Mouse (Mus musculus): Measurements from ENCODE around the gene Foxe3. TPM values are rescaled to one million over a fixed set of nuclear protein-coding genes. Genes with fewer than 3 reads are reported as not detected.

Gene Foxe3
- total and polyA plus RNA-seq, 2 experiments from 2014 or later = not detected

DNA sequence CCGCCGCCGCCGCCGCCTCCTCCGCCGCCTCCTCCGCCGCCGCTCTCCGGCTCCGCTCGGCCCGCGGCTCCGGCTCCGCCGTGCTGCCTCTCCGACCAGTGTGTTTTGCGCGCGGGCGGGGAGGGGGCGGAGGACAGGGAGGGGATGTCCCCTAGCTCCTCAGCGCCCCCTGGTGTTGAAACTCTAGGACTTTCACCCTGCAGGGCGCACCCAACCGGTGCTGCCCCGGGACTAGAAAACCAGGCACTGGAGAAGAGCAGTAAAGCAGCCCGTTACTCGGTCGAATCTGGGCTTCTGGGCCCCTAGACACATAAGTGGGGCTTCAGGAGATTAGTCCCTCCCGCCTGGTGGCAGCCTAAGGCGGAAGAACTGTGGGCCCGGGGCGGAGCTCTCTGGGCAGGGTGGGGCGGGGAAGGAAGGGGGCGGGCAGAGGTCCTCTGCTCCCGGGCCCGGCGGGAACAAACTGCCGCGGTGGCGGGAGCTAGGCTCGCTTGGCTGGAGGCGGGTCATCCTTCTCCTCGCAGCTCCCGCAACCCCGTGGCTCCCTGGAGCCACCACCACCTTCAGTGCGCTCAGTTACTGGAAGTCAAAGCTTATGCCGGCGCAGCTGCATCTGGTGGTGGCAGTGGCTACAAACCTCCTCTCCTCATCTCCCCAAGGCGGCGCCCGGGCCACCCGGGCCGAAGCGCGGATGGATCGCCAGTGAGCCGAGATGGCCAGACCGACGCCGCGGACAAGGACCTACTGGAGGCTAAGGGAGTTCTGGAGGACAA is 16.8 kb downstream of the Foxe3 start, which contains the start of gene Foxd2:
TSS of gene Foxd2 (minus strand) at position 45 of the 773 bp plus-strand sequence.
- Histone ChIP-seq H3K27ac (no peak within 1 kb of the TSS), H3K4me2 (ENCODE audit: low read depth, low read length) (peak within 1 kb of the TSS; percentile 54), H3K9ac (replicated peaks; ENCODE audit: low read length) (peak within 1 kb of the TSS; percentile 24; the same call in 1 of the 2 replicates), H3K9me3 (ENCODE audit: low read length) (no peaks in the 10 kb centered on the region), H3K4me3 (ENCODE audit: low read length) (peak within 1 kb of the TSS; percentile 33), H3K27me3 (ENCODE audit: insufficient read depth, low read length) (peaks cover 92% of the 10 kb centered on the region), H3K4me1 (ENCODE audit: insufficient read depth, low read length) (no peaks in the 10 kb centered on the region), H3K36me3 (ENCODE audit: insufficient read depth, low read length) (no peaks in the 10 kb centered on the region)
- ATAC-seq = peak; percentile 83
- 2% methylated on average over 57 of the region's 64 CpGs for WGBS
- TF ChIP-seq CTCF (IDR thresholded peaks at IDR 0.05; ENCODE audit: low read depth) = peak; percentile 76
- peak; percentile 86 for DNase-seq (ENCODE audit: low spot score)

DNA sequence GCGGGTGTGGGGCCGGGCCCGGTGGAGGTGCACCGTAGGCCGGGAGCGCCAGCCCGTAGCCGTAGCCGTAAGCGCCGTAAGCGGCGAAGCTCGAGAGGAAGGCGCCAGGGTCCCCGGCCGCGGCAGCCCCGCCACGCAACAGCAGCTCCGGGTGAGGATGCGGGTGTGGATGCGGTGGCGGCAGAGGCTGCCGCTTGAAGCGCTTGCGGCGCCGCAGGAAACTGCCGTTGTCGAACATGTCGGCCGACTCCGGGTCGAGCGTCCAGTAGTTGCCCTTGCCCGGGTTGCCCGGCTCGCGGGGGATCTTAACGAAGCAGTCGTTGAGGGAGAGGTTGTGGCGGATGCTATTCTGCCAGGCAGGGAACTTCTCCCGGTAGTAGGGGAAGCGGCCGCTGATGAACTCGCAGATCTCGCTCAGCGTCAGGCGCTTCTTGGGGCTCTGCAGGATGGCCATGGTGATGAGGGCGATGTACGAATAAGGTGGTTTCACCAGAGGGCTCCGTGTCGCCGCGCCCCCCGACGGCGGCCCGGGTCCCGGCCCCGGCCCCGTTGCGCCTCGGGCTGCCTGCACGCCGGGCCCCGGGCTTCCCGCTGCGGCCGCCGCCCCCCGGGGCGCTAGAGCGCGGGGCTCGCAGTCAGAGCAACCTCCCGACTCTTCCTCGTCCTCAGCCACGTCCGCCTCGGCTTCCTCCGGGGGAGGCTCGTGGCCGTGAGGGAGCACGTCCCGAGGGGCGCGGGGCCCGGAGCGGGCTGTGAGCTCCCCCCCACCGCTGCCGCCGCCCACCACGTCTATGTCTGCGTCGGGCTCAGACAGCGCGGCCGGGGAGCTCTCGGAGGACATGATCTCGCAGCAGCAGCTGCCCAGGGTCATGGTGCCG is 17.6 kb downstream of the Foxe3 start:
- no peak for TF ChIP-seq CTCF (IDR thresholded peaks at IDR 0.05; ENCODE audit: low read depth)
- H3K9me3 ChIP-seq (ENCODE audit: low read length) = no peaks in the 10 kb centered on the region
- H3K4me3 ChIP-seq (ENCODE audit: low read length) = peak overlapping the region; percentile 33
- H3K36me3 ChIP-seq (ENCODE audit: insufficient read depth, low read length) = no peaks in the 10 kb centered on the region
- ATAC-seq (peak; percentile 43), DNase-seq (ENCODE audit: low spot score) (no peak)
- peak overlapping the region; percentile 54 for H3K4me2 ChIP-seq (ENCODE audit: low read depth, low read length)
- H3K27me3 ChIP-seq (ENCODE audit: insufficient read depth, low read length) = peaks cover 89% of the 10 kb centered on the region
- peak overlapping the region; percentile 24; the same call in 1 of the 2 replicates for H3K9ac ChIP-seq (replicated peaks; ENCODE audit: low read length)
- H3K27ac ChIP-seq = no peak overlapping the region
- H3K4me1 ChIP-seq (ENCODE audit: insufficient read depth, low read length) = no peaks in the 10 kb centered on the region
- WGBS = 1% methylated on average over 68 of the region's 103 CpGs

DNA sequence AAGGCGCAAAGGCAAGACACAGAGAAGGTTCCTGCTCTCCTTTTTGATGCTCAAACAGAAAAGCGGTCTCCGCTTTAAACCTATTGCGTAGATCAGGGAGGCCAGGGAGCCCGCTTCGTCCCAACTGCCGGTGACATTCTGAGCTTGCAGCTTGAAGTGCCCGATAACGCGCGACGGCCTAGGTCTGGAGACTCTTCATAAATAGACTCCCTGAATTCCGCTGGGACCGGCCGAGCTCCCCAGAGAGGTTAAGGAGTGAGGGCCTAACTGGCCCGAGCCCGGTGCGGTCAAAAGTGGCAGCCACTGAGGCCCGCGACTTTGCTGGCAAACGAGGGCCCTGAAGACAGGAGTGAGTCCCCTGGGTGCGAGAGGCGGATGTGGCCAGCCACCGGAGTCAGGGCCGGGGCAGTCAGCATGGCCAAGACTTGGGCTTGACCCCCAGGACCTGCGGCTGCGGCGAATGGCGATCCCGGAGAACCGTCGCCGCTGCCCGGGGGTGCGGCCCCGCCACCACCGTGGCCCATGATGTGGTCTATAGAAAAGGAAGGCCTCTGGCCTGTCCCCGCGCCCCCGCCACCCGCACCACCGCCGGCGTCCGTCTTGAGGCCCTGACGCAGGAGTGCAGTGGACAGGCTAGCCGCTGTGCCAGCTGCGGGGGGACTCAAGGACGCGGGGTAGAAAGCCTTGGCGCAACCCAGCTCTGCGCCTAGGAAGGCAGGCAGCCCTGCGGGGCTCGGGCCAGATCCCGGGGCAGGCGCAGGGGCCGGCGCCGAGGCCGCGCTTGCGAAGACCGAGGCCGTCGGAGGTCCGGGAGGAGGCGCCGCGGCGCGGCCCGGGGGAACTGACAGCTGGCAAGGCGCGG is 18.5 kb downstream of the Foxe3 start:
- Histone ChIP-seq H3K4me1 (ENCODE audit: insufficient read depth, low read length) (no peaks in the 10 kb centered on the region), H3K4me2 (ENCODE audit: low read depth, low read length) (peak overlapping the region; percentile 54; the same call in 1 of the 2 replicates), H3K36me3 (ENCODE audit: insufficient read depth, low read length) (no peaks in the 10 kb centered on the region), H3K27me3 (ENCODE audit: insufficient read depth, low read length) (peaks cover 84% of the 10 kb centered on the region), H3K9ac (replicated peaks; ENCODE audit: low read length) (peak overlapping the region; percentile 24; the same call in 1 of the 2 replicates), H3K27ac (no peak overlapping the region), H3K9me3 (ENCODE audit: low read length) (no peaks in the 10 kb centered on the region), H3K4me3 (ENCODE audit: low read length) (peak overlapping the region; percentile 33)
- no peak for TF ChIP-seq CTCF (IDR thresholded peaks at IDR 0.05; ENCODE audit: low read depth)
- no peak for DNase-seq (ENCODE audit: low spot score)
- no peak for ATAC-seq
- 1% methylated on average over 74 of the region's 74 CpGs for WGBS

GRCm38 (mm10) chr4:114905969-114906680 is 19.7 kb downstream of the Foxe3 start:
- Histone ChIP-seq H3K9ac (replicated peaks; ENCODE audit: low read length) (no peak overlapping the region), H3K9me3 (ENCODE audit: low read length) (no peaks in the 10 kb centered on the region), H3K4me1 (ENCODE audit: insufficient read depth, low read length) (no peaks in the 10 kb centered on the region), H3K36me3 (ENCODE audit: insufficient read depth, low read length) (no peaks in the 10 kb centered on the region), H3K4me3 (ENCODE audit: low read length) (no peak overlapping the region), H3K4me2 (ENCODE audit: low read depth, low read length) (no peak overlapping the region), H3K27me3 (ENCODE audit: insufficient read depth, low read length) (peaks cover 85% of the 10 kb centered on the region), H3K27ac (no peak overlapping the region)
- ATAC-seq = no peak
- no peak for DNase-seq (ENCODE audit: low spot score)
- TF ChIP-seq CTCF (IDR thresholded peaks at IDR 0.05; ENCODE audit: low read depth) = 0 out of 2 replicates have a peak, but pooled peaks have one; percentile 4
- WGBS = 10% methylated on average over 10 of the region's 10 CpGs

GRCm38 (mm10) chr4:114905501-114905900 is 20.3 kb downstream of the Foxe3 start:
- DNase-seq (ENCODE audit: low spot score) (no peak), ATAC-seq (no peak)
- H3K9me3 ChIP-seq (ENCODE audit: low read length) = no peaks in the 10 kb centered on the region
- 56% methylated on average over 3 of the region's 3 CpGs for WGBS
- no peak overlapping the region for H3K9ac ChIP-seq (replicated peaks; ENCODE audit: low read length)
- H3K4me1 ChIP-seq (ENCODE audit: insufficient read depth, low read length) = no peaks in the 10 kb centered on the region
- no peak overlapping the region for H3K4me3 ChIP-seq (ENCODE audit: low read length)
- peaks cover 84% of the 10 kb centered on the region for H3K27me3 ChIP-seq (ENCODE audit: insufficient read depth, low read length)
- no peak for TF ChIP-seq CTCF (IDR thresholded peaks at IDR 0.05; ENCODE audit: low read depth)
- H3K27ac ChIP-seq = no peak overlapping the region
- no peaks in the 10 kb centered on the region for H3K36me3 ChIP-seq (ENCODE audit: insufficient read depth, low read length)
- H3K4me2 ChIP-seq (ENCODE audit: low read depth, low read length) = no peak overlapping the region

All from hindbrain, postnatal 0 days (tissue).